Mouse (Mus musculus) thymus, postnatal 10 days (tissue): Measurements from ENCODE around the gene Ly6g6c.
A peak's percentile ranks its signal among the peaks of the same experiment; 100 is the strongest.

Experiments
- DNase-seq, 2 experiments: peaks; one replicate each; pipeline ENCODE4 v3.0.0; 2021; ENCODE audit warnings: low spot score in 2 of 2

Gene Ly6g6c

GRCm38 (mm10) chr17:35083929-35084497 is 18.8 kb downstream of the Ly6g6c start:
- DNase-seq, result no peak

GRCm38 (mm10) chr17:35085208-35085865 is 20.1 kb downstream of the Ly6g6c start, which contains the start of gene Ly6g6f:
Ly6g6f (minus strand) TSS chr17:35085610.
- no peak for DNase-seq

- DNase-seq, result no peak
These were observed 23.0 kb downstream of the Ly6g6c start for GRCm38 (mm10) chr17:35088151-35088550.

- DNase-seq, result peak; percentile 88 to 94
These were observed 23.8 kb downstream of the Ly6g6c start, which contains the start of gene Abhd16a for GRCm38 (mm10) chr17:35088825-35089644. Abhd16a (plus strand) TSS chr17:35089263.

- no peak for DNase-seq
These were observed 25.2 kb downstream of the Ly6g6c start for GRCm38 (mm10) chr17:35090166-35090932.

GRCm38 (mm10) chr17:35092403-35093198 is 27.4 kb downstream of the Ly6g6c start:
- DNase-seq, result no peak

GRCm38 (mm10) chr17:35094475-35095365 is 29.5 kb downstream of the Ly6g6c start:
- DNase-seq, result no peak

GRCm38 (mm10) chr17:35096597-35096996 is 31.4 kb downstream of the Ly6g6c start:
- DNase-seq, result no peak

GRCm38 (mm10) chr17:35097164-35097655 is 32.0 kb downstream of the Ly6g6c start:
- no peak for DNase-seq

GRCm38 (mm10) chr17:35100196-35100765 is 35.1 kb downstream of the Ly6g6c start:
- DNase-seq, result no peak

GRCm38 (mm10) chr17:35101161-35101560 is 36.0 kb downstream of the Ly6g6c start:
- DNase-seq, result no peak

GRCm38 (mm10) chr17:35102299-35102698 is 37.1 kb downstream of the Ly6g6c start:
- DNase-seq, result no peak

GRCm38 (mm10) chr17:35103221-35103690 is 38.1 kb downstream of the Ly6g6c start:
- DNase-seq, result no peak

GRCm38 (mm10) chr17:35104079-35104478 is 38.9 kb downstream of the Ly6g6c start:
- DNase-seq, result no peak

GRCm38 (mm10) chr17:35104754-35105153 is 39.6 kb downstream of the Ly6g6c start:
- DNase-seq, result no peak

- DNase-seq, result peak in 1 of 2 experiments; percentile 39
These were observed 40.7 kb downstream of the Ly6g6c start for GRCm38 (mm10) chr17:35105740-35106389.

GRCm38 (mm10) chr17:35106522-35106921 is 41.3 kb downstream of the Ly6g6c start:
- DNase-seq, result no peak

GRCm38 (mm10) chr17:35108097-35108496 is 42.9 kb downstream of the Ly6g6c start, which contains the start of gene Ly6g5c:
Ly6g5c (plus strand) TSS chr17:35108279.
- DNase-seq, result no peak

GRCm38 (mm10) chr17:35111774-35112173 is 46.6 kb downstream of the Ly6g6c start:
- DNase-seq, result no peak
